ENCODE assay signal across 10 mouse cellular contexts in genomic region chr10:8973934-8974333, GRCm38 (mm10).
DNase-seq lines count a peak whose midpoint lies in the region; ATAC-seq and TF ChIP-seq lines count a peak whose summit lies in the region.
"Had no signal": no experiment of that assay in that cellular context is flagged by ENCODE, and none has a peak within 500 bp of the region (broad histone marks: within the 10 kb centered on the region; RNA-seq: fewer than 3 reads in every experiment).

No protein-coding gene starts in this region.

- peak; percentile 66 for TF ChIP-seq CTCF in liver, postnatal 0 days (IDR thresholded peaks at IDR 0.05; ENCODE audit: low read depth)
- peak; percentile 74 for TF ChIP-seq CTCF in intestine, postnatal 0 days (IDR thresholded peaks at IDR 0.05; ENCODE audit: low read depth)

- no peaks in the 10 kb centered on the region for H3K36me3 ChIP-seq in liver, postnatal 0 days (replicated peaks; ENCODE audit: insufficient read depth, low read length)
- no peaks in the 10 kb centered on the region for H3K36me3 ChIP-seq in intestine, postnatal 0 days (ENCODE audit: control insufficient read depth, insufficient read depth)

- no peak overlapping the region for H3K4me2 ChIP-seq in liver, postnatal 0 days (ENCODE audit: low read depth, low read length)
- H3K4me2 ChIP-seq in intestine, postnatal 0 days (replicated peaks; ENCODE audit: low read depth): no peak overlapping the region
- H3K4me2 ChIP-seq: hindbrain, embryonic 14.5 days had no signal

- no peak overlapping the region for H3K27ac ChIP-seq in liver, postnatal 0 days (ENCODE audit: low read depth)
- no peak overlapping the region for H3K27ac ChIP-seq in intestine, postnatal 0 days (ENCODE audit: low read depth, low read length)
- H3K27ac ChIP-seq: hindbrain, embryonic 14.5 days had no signal

- H3K4me3 ChIP-seq in liver, postnatal 0 days (ENCODE audit: low read depth, low read length): no peak overlapping the region
- H3K4me3 ChIP-seq in intestine, postnatal 0 days (ENCODE audit: low read depth, low read length): no peak overlapping the region

- no peaks in the 10 kb centered on the region for H3K9me3 ChIP-seq in liver, postnatal 0 days (ENCODE audit: low read length)
- H3K9me3 ChIP-seq in intestine, postnatal 0 days (ENCODE audit: control insufficient read depth): no peaks in the 10 kb centered on the region

- H3K9ac ChIP-seq in liver, postnatal 0 days (replicated peaks): no peak overlapping the region
- H3K9ac ChIP-seq in intestine, postnatal 0 days (ENCODE audit: low read depth, low read length): no peak overlapping the region
- H3K9ac ChIP-seq: hindbrain, embryonic 14.5 days had no signal

- no peaks in the 10 kb centered on the region for H3K4me1 ChIP-seq in liver, postnatal 0 days (ENCODE audit: insufficient read depth)
- H3K4me1 ChIP-seq in intestine, postnatal 0 days (replicated peaks; ENCODE audit: control insufficient read depth, insufficient read depth, low read length): 0 out of 2 replicates have a peak, but pooled peaks cover 1% of the 10 kb centered on the region

- 31% methylated on average over 1 of the region's 1 CpGs for WGBS in liver, postnatal 0 days (ENCODE audit: insufficient replicate concordance)
- 71% methylated on average over 1 of the region's 1 CpGs for WGBS in intestine, postnatal 0 days

- no peak for TF ChIP-seq EP300 in liver, postnatal 0 days (IDR thresholded peaks at IDR 0.05; ENCODE audit: low read depth)

- DNase-seq in cerebellum, postnatal 10 days: peak; percentile 23 to 30
- no peak for DNase-seq in liver, postnatal 0 days
- no peak for DNase-seq in liver
- peak; percentile 10 to 20 for DNase-seq in thymus, postnatal 10 days (ENCODE audit: low spot score in 2 of 2)
- DNase-seq in urinary bladder, postnatal 25 days (ENCODE audit: low spot score): no peak
- DNase-seq in cerebellum, postnatal 36 days: no peak
- DNase-seq: cerebellum, adult 9-10 months had no signal

- H3K27me3 ChIP-seq in liver, postnatal 0 days (ENCODE audit: insufficient read depth, low read length): no peaks in the 10 kb centered on the region
- H3K27me3 ChIP-seq in intestine, postnatal 0 days (replicated peaks; ENCODE audit: control insufficient read depth, insufficient read depth, low read length): no peaks in the 10 kb centered on the region

- ATAC-seq in cerebellum, adult (ENCODE audit: insufficient number of reproducible peaks, low FRiP score, low TSS enrichment): no peak
- peak; percentile 47; the same call in 1 of the 2 replicates for ATAC-seq in liver, postnatal 0 days
- ATAC-seq in intestine, postnatal 0 days: no peak

Comparison
In these comparisons a context has a peak if more than half of its experiments do, and no peak if none do; other contexts are left out.
1. DNase-seq: peak in cerebellum, postnatal 10 days (2 of 2) and thymus, postnatal 10 days (2 of 2); none in liver, postnatal 0 days (single experiment), liver (single experiment), urinary bladder, postnatal 25 days (single experiment) and cerebellum, postnatal 36 days (0 of 2).